Mouse (Mus musculus) left cerebral cortex, postnatal 25 days (tissue): ENCODE measurements at regions not wholly inside any gene's neighbourhood (a gene's known extent, or its start where the extent isn't known, plus 50 kb on each side); places are given as distances from the start of the nearest gene placed in this dataset.

Source experiments
- DNase-seq, 2 experiments: peaks; one replicate each; pipeline ENCODE4 v3.0.0; 2022; ENCODE audit warnings: low spot score in 2 of 2, mixed read lengths in 1 of 2
- intact Hi-C: fragments of 180-260 bp; cut with DNase I; formaldehyde crosslinking; loops from one replicate; pipeline ENCODE4 v1.15.1; 2025

GRCm38 (mm10) chr1:184333086-184333485 is 299.0 kb upstream of the 1700056E22Rik start:
- intact Hi-C loops: no loop called here
- no peak for DNase-seq

DNA sequence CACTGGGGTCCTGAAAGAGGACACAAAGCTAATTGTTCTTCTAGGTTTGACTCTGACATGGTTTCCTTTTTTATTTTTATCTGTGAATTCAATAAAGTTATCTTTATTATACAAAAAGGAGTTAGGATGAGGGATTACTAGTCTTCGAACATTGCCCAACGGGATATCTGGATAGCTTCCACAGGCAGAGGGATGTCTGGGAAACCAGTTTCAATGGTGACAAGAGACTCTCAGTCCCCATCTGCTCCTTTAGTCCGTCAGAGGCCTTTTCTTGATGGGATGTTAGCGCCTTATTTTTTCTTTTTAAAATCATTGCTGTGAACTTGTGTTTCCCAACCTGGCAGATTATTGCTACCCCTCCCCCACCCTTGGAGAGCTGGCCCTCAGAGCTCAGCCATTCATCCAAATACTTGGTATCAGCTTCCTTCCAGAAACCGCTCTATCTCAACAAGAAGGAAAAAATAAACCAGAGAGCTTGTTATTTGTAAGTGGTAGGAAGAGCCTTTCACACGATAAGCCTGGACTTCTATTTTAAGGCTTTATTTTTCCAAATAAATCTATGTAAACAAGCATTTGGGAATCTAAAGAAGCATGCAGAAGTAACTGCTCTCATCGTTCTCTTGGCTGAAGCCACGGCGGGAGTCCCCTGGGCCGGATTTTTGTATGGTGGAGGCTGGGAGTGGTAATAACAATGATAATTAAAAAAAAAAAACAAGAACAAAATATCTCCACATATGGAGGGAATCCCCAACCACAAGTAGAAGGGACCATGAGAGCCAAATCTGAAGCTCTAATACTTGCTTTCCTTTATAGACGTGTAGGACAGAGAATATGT is 296.6 kb upstream of the 1700056E22Rik start:
- intact Hi-C loops: no loop called here
- DNase-seq: no peak

DNA sequence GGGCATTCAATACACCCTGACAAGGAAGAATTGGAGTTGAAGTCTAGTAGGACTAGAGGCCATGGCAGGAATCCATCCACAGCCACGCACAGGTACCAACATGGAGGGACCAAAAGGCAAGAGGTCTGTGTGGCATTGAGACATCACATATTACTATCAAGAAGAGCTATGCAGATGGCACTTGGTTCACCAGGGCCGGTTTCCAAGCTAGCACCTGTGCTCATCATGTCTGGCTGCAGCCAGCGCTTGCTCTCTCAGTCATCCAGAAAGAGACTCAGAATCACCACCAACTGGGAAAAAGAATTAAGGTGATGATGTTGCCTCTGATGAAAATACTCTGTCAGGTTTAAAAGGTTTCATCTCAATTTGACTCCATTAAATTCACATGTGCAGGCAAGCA is 292.1 kb upstream of the 1700056E22Rik start:
- DNase-seq: no peak
- intact Hi-C loops: no loop called here

GRCm38 (mm10) chr1:184324234-184324633 is 290.1 kb upstream of the 1700056E22Rik start:
- intact Hi-C loops: no loop called here
- DNase-seq: no peak

GRCm38 (mm10) chr1:184320521-184321177 is 286.5 kb upstream of the 1700056E22Rik start:
- no peak for DNase-seq
- intact Hi-C loops: no loop called here

DNA sequence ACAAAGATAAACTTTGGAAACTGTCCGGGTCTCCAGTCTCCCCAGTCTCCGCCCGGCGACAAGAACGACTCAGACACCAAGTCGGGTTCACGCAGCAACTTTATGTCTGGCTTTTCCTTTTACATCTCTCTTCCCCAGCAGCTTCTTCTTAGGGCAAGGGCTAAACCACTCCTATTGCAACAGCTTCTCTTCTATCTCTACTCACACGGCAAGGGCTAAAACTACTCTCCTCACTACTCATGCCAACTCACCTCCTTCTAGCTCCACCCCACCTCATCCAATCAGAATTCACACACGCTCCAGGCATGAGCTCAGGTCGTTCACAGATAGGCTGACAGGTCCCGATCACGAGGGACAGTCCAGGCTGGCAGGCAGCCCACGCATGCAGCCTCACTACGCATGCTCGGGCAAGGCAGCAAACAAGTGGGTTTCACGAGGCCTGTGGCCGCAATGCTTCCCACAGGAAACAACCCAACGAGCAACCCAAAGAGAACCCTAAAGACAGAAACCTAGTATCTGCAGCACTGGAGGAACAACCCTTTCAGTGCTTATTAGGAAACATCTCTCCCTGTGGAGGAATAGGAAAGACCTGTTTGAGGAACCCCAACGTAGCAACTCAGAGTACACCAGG is 276.2 kb upstream of the 1700056E22Rik start:
- DNase-seq: no peak
- intact Hi-C loops: no loop called here

DNA sequence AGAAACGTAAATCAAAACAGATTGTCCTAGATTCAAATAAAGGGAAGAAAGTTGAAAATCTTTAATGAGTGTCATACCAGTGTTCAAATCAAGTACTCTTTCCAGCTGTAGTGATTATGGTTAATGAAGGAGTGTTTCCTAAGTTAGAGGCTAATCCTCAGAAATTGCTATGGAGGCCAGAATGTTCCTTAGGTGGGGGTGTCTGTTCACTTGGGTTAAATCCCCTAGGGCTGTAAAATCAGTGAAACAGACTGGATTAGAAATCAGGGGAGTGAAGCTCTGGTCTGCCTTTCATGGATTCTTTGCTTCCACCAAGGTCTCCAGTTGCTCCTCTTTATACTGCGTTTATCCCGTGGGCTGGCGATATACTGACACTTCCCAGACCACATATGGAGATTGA is 270.7 kb upstream of the 1700056E22Rik start:
- no peak for DNase-seq
- intact Hi-C loops: no loop called here

DNA sequence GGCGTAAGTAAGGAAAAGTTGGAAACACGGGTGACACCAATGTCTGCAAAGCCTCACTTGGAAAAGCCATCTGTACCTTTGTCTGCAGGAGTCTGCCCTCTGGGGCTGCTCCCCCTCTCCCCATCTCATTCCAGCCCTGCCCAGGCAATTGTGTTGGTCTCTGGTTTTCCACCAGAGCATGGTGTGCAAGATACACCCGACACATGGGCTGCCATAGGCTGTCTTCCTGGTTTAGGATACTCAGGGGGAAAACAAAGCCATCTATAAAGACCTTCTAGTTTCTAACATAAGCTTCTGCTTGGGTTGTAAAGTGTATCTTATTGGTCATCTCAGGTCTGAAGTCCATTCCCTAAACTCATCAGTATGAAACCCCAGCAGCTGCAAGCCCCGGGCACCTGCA is 270.1 kb upstream of the 1700056E22Rik start:
- no peak for DNase-seq
- intact Hi-C loops: no loop called here

DNA sequence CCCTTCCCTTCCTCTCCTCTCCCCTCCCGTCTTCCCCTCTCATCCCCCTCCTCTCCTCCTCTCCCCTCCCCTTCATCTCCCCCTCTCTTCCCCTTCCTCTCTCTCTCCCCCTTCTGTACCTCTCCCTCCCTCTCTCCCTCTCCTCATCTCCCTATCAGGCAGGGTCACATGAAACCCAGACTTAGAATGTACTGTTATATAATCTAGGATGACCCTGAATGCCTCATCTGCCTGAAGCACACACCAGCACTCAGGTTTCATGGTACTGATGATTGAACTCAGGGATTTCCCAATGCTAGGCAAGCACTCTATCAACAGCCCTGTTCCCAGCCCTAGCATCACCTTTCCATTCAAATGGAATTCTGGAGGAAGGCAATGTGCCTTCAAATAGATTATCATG is 264.6 kb upstream of the 1700056E22Rik start:
- intact Hi-C loops: no loop called here

DNA sequence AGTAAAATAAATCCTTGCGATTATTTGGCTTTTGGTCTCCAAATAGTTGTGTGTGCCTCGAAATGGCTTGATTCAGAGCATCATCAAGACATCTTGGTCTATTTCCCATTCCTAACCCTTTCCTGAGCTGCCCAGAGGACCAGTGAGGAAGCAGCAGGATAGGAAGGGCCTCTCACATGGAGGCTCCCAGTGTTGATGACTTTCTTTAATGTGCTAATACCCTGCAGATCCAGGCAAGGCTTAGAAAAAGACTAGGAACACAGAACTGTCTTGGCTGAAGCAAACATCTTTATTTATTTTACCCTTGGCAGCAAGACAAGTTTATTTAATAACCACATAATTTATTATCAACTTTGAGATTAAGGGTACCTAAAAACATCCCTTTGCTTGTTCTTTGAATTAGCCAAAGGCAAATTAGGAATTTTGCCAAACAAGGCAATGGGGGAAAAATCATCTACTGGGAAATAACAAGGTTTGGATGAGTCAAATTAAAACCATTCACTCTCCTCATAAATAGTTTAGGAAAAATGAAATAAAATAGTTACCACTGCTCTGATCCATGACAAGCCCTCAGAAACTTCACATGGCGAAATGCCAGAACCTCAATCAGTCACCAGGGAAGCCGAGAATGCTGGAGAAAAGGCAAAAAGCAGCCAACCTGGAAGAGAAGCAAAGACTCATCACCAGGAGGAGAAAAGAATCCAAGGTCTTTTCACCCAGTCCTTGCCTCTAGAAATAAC is 263.1 kb upstream of the 1700056E22Rik start:
- intact Hi-C loops: no loop called here
- DNase-seq: no peak

More for the DNA sequence above, 264.6 kb upstream of the 1700056E22Rik start:
- DNase-seq: no peak

- intact Hi-C loops: no loop called here
- DNase-seq: no peak
These were observed 257.0 kb upstream of the 1700056E22Rik start for GRCm38 (mm10) chr1:184291129-184291528.

DNA sequence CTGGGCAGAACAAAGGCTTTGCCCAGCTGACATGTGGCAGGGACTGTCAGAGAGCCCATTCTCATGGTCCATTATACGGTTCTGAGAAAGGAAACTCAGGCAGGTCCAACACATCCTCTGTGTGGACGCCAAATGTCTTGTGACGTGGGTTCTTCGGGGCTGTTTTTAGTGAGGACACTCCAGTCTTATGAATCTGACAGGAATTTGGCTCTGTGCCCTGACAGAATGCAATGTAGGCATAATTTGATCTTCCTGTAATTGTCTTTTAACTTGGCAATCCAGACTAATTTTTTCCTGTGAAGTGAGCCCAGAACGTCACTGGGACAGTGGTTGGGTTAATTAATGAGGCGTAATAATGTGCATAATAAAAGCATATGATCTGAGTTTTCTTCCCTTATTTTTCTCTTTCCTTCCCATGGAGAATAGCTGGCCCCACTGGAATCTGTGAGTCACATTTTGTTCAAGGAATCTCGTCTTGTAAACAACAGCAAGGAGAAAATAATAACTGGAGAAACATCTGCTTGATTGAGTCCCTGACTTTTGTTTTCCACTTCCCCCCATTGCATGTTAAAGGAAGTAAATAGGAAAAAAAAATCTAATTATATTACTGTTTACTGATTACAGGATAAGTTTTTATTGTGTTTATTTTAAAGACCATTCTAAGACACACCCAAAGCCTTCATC is 255.8 kb upstream of the 1700056E22Rik start:
- DNase-seq: no peak
- intact Hi-C loops: no loop called here

GRCm38 (mm10) chr1:184281768-184282167 is 247.7 kb upstream of the 1700056E22Rik start:
- intact Hi-C loops: no loop called here
- no peak for DNase-seq

DNA sequence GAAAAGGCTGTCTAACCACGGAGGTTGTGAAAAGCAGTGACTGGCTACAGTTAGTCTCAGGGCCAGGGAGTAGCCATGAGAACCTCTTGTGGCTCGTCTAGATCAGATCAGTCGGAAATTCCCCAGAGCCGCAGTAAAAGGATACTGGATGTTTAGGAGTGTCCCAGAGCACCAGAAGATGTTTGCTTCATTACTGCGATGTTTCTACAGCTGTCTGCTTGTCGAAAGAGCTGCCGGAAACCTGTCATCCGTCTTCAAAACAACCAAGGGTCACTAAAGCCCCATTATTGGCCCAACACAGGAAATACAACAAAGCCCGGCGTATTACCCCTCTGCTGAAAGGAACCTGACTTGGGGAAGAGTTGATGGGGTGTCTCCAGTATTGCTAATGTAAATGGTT is 245.2 kb upstream of the 1700056E22Rik start:
- no peak for DNase-seq
- intact Hi-C loops: no loop called here

DNA sequence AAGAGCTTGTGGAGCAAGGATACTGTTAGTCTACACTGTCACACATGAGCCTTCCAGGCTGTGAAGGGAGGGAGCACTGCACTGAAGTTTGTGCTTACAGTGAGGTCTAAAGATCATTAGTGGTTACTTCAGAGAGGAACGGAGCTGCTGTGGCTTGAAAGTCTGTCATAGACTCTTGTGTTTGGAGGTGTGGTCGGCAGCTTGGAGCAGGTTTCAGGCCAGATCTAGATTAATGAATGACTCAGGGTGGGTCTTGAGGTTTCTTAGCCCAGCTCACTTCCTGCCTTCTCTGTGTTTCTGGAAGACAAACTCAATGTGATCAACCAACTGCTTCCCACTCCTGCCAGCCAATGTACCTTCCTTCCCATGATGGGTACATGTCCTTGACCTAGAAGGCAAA is 242.9 kb upstream of the 1700056E22Rik start:
- DNase-seq: no peak
- intact Hi-C loops: no loop called here

DNA sequence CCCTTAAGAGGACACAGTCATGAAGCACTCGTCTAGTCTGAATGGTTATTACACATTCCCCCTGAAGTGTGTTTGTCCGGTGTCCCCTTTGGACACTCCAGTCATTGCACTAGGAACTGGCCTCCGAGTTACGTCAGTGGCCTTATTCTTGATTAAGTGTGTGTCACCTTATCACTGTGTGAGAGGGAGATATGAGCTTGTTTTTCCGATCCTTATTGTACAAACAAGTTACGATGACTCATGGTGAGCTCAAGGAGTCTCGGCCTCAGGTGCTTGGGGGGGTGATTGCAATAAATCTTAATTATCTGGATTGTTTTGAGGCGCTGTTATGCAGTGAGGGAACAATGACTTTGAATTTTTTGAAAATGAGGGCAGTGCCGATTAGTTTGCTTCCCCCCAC is 241.8 kb upstream of the 1700056E22Rik start:
- intact Hi-C loops: no loop called here
- no peak for DNase-seq

DNA sequence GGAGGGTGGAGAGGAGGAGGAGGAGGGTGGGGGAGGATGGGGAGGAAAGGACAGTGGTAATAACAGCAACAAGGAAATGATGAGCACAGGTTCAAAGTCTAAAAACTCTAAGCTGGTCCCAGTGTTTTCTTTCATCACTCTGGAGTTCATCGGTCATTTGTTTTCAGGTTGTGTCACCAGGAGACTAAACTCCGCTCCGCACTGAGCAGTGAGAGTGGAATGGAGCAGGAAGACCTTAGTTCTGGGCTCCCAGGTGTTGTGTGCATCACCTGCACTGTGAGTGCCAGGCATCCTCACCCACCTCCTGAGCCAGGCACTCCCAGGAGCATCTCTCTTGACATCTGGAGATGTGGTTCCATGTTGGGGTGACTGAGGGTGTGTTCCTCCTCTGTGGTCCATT is 241.3 kb upstream of the 1700056E22Rik start:
- intact Hi-C loops: no loop called here
- DNase-seq: no peak

DNA sequence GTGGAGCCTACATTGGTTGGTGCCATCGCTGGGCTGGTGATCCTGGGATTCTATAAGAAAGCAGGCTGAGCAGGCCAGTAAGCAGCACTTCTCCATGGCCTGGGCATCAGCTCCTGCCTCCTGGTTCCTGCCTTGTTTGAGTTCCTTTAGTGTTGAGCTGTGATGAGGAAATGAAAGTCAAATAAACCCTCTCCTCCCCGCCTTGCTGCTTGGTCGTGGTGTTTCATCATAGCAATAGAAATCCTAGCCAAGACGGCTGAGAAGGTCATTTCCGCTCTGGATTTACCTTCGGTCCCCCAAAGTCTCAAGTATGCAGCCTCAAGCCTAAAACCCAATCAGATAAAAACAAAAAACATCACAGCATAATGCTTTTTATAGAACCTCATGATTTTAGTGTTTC is 240.6 kb upstream of the 1700056E22Rik start:
- intact Hi-C loops: no loop called here
- DNase-seq: no peak

DNA sequence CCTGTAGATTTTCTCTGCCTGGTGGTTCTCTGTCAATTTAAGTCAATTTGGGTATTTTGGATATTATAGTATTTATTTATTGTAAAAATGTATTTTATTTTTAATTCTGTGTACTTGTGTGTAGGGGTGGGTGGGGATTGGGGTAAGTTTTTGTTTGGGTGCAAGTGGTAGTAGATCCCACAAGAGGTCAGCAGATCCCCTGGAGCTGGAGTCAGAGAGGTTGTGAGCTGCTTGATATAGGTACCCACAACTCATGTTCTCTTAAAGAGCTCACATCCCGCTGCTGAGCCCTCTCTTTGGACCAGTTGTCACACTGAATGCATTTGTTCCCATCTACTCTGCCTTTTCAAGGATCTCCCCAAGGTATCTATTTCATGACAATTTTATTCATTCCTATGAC is 239.6 kb upstream of the 1700056E22Rik start:
- DNase-seq: no peak
- intact Hi-C loops: no loop called here

DNA sequence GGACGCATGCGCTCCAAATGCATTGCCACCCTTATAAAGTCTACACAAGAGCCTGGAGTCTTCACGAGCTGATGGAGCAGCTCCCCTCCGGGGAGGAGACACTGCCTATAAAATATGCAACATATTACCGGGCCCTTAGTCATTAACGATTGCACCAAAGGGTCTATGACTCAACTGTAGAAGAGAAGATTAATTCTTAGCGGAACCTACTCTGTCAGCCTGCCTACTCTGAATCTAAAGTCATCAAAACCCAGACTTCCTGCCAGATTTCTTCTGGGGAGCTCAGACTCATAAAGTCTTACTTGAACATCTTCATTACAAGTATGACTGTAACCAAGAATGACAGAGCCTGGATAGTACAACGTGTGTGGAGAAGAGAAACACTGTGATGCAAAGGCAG is 237.2 kb upstream of the 1700056E22Rik start:
- DNase-seq: peak in 1 of 2 experiments; percentile 19
- intact Hi-C loops: no loop called here
